Mouse (Mus musculus) Patski (cell line): ENCODE data around the gene Arpc3. TPM values are rescaled to one million over a fixed set of nuclear protein-coding genes. Genes with fewer than 3 reads are reported as not detected.
"Not testable (repeated sequence)": the region's sequence is repeated elsewhere in the genome, so short reads cannot be mapped to it uniquely, and the experiment has no call there.

ENCODE experiments used
- ATAC-seq: fragments of 100-300 bp; one replicate; pipeline ENCODE4 v1.8.0; 2021
- CTCF ChIA-PET: fragments of 350-600 bp; sonication (Branson Sonifier 250); formaldehyde crosslinking; loops from one replicate; lab custom pipeline; 2022; ENCODE audit warnings: inconsistent platforms; lab: Charles Lee
- POLR2A ChIA-PET: fragments of 350-600 bp; sonication (Branson Sonifier 250); formaldehyde crosslinking; loops from one replicate; lab custom pipeline; 2022; ENCODE audit warnings: antibody characterized with exemption, inconsistent platforms; lab: Charles Lee
- DNase-seq: peaks from one replicate; pipeline ENCODE4 v3.0.0-alpha.2; 2011; ENCODE audit warnings: low read depth, low spot score
- H3K27me3 ChIP-seq: fragments of 371-371 bp; one replicate; pipeline ENCODE4 v1.5.1; 2021
- CTCF ChIP-seq: fragments of 100-300 bp; IDR thresholded peaks from one replicate; pipeline ENCODE4 v1.5.1; 2021
- in situ Hi-C: fragments of 300-500 bp; cut with MboI; formaldehyde crosslinking; loops from 3 replicates; pipeline ENCODE4 v1.11.1; 2018; ENCODE audit warnings: low pct_unique_long_range_greater_than_20kb, mixed read lengths
- polyA plus RNA-seq: library from polyadenylated mRNA; unstranded; gene quantifications from one replicate; pipeline ENCODE4 v1.2.3, GENCODE M21; 2021

The Arpc3 gene
- polyA plus RNA-seq, 1 experiment from 2014 or later = 387 TPM

- no peaks in the 10 kb centered on the region for H3K27me3 ChIP-seq
- CTCF ChIA-PET = interaction anchor here (1.4 kb wide), 1 partner anchor 14 kb away, joined by 4 read pairs; no protein-coding TSS in a partner anchor
- in situ Hi-C loops = no loop called here
- TF ChIP-seq CTCF = no peak
- DNase-seq (no peak), ATAC-seq (no peak)
- POLR2A ChIA-PET = interaction anchor here (0.7 kb wide), 1 partner anchor 200 kb away, joined by 3 read pairs; no protein-coding TSS in a partner anchor
Observed at GRCm38 (mm10) chr5:122411892-122412291, 20.2 kb downstream of the Arpc3 start.

DNA sequence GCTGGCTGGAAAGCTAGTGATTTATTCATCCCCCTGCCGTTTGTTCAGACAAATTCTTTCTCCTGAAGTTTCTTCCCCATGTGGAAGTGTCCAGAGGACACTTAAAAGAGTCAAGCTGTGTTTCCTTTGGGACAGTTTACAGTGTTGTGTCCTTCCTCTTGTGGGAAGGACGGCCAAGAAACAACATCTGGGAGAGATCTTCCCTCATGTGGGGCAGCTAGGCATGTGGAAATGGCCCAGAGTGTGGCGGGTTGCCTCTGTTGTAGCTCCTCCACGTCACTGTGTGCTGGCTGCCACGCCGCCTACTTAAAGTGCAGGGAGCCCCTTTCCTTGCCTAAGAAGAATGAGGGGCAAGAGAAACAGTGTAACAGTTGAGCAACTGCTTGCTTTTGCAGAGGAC, 21.1 kb downstream of the Arpc3 start:
- CTCF ChIA-PET = interaction anchor here (1.4 kb wide), 1 partner anchor 15 kb away, joined by 4 read pairs; no protein-coding TSS in a partner anchor
- H3K27me3 ChIP-seq = no peaks in the 10 kb centered on the region
- DNase-seq (no peak), ATAC-seq (no peak)
- in situ Hi-C loops = no loop called here
- POLR2A ChIA-PET = interaction anchor here (0.7 kb wide), 1 partner anchor 199 kb away, joined by 3 read pairs; no protein-coding TSS in a partner anchor
- TF ChIP-seq CTCF = no peak

GRCm38 (mm10) chr5:122414351-122414750, 22.7 kb downstream of the Arpc3 start:
- H3K27me3 ChIP-seq = no peaks in the 10 kb centered on the region
- no peak for DNase-seq
- in situ Hi-C loops = no loop called here
- no peak for TF ChIP-seq CTCF
- no peak for ATAC-seq
- POLR2A ChIA-PET = no interaction called here
- CTCF ChIA-PET = no interaction called here

DNA sequence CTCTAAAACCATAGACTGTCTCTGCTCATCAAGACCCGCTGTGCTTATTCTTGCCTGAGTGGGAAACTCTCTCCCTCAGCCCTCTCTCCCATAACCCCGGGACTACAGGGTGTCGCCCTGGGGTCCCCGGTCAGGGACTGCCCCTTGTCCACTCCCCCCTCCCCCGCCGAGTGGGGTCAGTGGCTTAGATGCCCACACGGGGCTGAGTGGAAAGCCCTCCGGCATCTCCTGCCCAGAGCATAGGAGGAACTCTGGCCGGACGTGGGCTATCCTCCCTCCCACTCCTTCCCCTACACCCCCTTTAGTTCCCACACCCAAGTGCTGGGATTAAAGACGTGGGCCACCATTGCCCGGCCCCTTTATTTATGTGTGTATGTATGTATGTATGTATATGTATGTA, 23.8 kb downstream of the Arpc3 start:
- no peak for TF ChIP-seq CTCF
- in situ Hi-C loops = no loop called here
- ATAC-seq = no peak
- no peaks in the 10 kb centered on the region for H3K27me3 ChIP-seq
- DNase-seq = no peak
- CTCF ChIA-PET = interaction anchor here (1.0 kb wide), 1 partner anchor 242 kb away, joined by 3 read pairs; no protein-coding TSS in a partner anchor
- POLR2A ChIA-PET = no interaction called here

DNA sequence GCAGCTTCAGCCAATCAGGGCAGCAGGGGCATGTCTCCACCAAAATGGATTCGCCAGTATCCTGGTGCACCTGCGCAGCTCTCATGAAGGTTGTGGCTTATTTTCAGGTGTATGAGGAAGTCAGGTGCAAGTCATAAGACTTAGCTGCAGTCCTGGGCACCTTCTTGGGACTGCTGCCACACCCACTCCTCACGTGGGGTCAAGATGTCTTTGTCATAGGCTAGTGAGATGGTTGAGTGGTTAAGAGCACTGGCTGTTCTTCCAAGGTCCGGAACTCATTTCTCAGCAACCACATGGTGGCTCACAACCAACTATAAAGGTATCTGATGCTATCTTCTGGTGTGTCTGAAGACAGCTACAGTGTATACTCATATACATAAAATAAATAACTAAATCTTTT, 29.0 kb downstream of the Arpc3 start:
- H3K27me3 ChIP-seq, in situ Hi-C loops, DNase-seq, ATAC-seq, CTCF ChIA-PET, POLR2A ChIA-PET: not testable (repeated sequence)

DNA sequence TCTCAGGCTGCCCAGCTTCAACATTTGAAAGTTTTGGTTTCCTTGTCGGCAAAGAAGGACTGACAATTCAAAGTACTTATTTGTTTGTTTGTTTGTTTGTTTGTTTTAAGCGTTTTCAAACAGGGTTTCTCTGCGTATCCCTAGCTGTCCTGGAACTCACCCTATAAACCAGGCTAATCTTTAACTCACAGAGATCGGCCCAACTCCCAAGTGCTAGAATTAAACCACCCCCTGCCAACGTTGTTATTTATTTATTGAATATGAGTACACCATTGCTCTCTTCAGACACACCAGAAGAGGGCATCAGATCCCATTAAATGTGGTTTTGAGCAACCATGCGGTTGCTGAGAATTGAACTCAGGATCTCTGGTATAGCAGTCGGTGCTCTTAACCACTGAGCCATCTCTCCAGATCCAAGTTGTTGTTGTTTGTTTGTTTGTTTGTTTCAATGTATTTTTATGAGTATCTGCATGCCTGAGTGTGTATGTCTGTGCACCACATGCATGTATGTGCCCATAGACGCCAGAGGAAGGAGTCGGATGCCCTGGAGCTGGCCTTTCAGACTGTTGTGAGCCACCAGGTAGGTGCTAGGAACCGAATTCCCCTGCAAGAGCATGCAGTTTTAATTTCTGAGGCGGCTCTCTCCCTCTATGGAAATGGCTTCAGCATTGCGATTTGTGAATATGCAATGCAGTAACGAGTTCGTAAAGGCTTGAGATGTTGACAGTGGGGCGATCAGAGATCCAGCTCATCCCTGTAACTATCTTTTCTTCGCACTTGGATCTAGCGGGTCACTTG, 29.8 kb downstream of the Arpc3 start, which contains the start of gene Anapc7:
Gene Anapc7, plus strand, starts transcription at position 423 of the 798 bp plus-strand sequence.
- H3K27me3 ChIP-seq = no peaks in the 10 kb centered on the region
- no peak for DNase-seq
- ChIA-PET POLR2A (interaction anchor here (0.5 kb wide), 1 partner anchor 127 kb away, joined by 6 read pairs; no protein-coding TSS in a partner anchor), CTCF (no interaction called here)
- TF ChIP-seq CTCF = peak; percentile 68
- in situ Hi-C loops = no loop called here
- ATAC-seq = peak; percentile 42

DNA sequence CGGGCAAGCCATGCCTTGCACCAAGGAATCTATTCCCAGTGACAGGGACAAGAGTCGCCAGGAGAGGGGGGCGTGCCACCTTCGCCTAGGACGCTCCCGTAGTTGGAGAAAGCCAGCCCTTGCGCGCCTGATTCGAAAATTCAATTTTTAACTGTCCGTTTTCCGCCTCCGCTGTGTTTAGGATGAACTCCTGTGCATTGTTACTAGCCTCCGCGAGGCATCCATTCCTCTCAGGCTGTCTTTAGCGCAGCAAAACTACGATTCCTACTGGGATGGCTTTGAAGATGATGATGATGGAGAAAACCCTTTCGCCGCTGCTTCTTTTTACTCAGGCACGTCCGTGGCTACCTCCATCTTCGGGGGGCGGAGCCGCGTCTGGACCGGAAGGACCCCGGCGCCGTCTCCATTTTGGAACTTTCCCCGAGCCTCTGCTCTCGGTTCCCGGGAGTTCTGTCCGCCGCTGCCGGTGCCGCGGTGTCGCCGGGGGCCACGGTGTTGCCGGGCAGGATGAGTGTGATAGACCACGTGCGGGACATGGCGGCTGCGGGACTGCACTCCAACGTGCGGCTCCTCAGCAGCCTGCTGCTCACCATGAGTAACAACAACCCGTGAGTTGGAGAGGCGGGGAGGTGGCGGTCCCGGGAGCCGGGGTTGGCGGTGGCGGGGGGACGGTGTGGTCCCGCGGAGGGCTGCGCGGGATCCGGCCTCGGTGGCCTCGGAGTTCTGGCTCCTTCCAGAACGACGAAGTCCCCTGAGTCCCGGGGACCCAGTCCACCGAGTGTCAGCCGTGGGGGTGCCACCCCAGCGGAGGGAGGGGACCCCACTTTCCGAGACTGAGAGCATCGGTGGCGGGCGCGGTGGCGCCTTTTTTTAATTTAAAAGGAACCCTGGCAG, 30.6 kb downstream of the Arpc3 start:
- ChIA-PET CTCF (interaction anchor here (1.7 kb wide), 1 partner anchor 15 kb away, joined by 3 read pairs; no protein-coding TSS in a partner anchor), POLR2A (no interaction called here)
- no peak for TF ChIP-seq CTCF

DNA sequence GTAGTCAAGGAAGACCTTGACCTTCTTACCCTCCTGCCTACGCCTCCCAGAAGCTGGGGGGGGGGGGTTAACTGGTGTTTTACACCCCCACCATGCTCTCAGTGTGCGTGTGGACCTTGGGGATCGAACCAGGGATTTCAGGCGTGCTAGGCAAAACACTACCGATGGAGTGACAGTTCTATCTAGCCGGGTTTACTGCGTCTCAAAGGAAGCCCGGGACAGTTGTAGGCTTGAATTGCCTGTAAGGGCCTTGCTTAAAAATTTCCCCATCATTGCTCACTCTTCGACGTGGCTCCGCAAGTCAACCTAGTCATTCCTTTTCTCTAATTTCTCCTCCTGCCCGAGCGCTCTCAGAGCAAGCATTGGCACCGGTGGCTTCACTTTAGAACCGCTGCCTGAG, 31.4 kb downstream of the Arpc3 start:
- ChIA-PET CTCF (interaction anchor here (1.7 kb wide), 1 partner anchor 14 kb away, joined by 3 read pairs; no protein-coding TSS in a partner anchor), POLR2A (interaction anchor here (0.6 kb wide), 2 partner anchors 25 to 324 kb away, joined by 3 read pairs; no protein-coding TSS in a partner anchor)
- no peaks in the 10 kb centered on the region for H3K27me3 ChIP-seq
- in situ Hi-C loops = no loop called here
- DNase-seq = no peak
- ATAC-seq = peak; percentile 25
- TF ChIP-seq CTCF = no peak

More for the DNA sequence above, 30.6 kb downstream of the Arpc3 start:
- in situ Hi-C loops = no loop called here
- DNase-seq (peak; percentile 84), ATAC-seq (peak; percentile 57)
- no peaks in the 10 kb centered on the region for H3K27me3 ChIP-seq

GRCm38 (mm10) chr5:122425550-122425949, 33.9 kb downstream of the Arpc3 start:
- no peaks in the 10 kb centered on the region for H3K27me3 ChIP-seq
- in situ Hi-C loops = no loop called here
- TF ChIP-seq CTCF = no peak
- CTCF ChIA-PET = interaction anchor here (1.0 to 1.5 kb wide), 4 partner anchors 9 to 282 kb away, joined by 3 to 6 read pairs (median 4); no protein-coding TSS in a partner anchor
- ATAC-seq = no peak
- DNase-seq = no peak
- POLR2A ChIA-PET = interaction anchor here (0.6 to 1.5 kb wide), 2 partner anchors 23 to 346 kb away, joined by 4 to 13 read pairs; no protein-coding TSS in a partner anchor
